Mouse (Mus musculus) cerebellum, adult 11 months (tissue): ENCODE measurements around the gene Mcat.
A peak's percentile ranks its signal among the peaks of the same experiment; 100 is the strongest.

Source experiments
- DNase-seq: peaks from one replicate; pipeline ENCODE4 v3.0.0; 2022

The Mcat gene

DNA sequence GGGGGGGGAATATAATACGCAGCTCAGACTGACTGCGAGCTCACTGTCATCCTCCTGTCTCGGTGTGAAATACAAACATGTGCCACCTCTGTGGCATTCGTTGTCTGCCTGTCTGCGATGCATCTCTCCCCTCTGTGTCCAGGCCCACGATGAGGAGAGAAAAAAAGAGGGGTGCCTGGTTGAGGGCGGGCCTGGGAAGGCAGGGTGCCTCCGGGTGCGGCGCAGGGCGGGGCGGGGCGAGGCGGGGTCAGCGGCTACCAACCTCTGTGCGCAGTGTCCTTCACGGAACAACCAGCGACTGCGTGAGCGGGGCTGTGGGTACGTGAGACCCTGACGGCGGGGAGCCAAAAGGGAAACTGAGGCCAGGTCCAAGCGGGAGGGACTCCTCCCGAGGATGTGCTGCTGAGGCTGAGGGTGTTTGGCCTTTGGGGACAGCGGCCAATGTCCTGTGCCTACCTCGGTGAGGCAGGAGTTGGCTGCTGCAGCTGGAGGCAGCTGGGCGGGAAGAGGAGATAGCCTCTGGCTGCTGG, at the start of gene Mcat, which contains the start of gene Tspo:
Mcat (minus strand) TSS at position 461 of the 530 bp plus-strand sequence.
Tspo (plus strand) TSS at position 266 of the 530 bp plus-strand sequence.
- DNase-seq = no peak

- peak; percentile 69 for DNase-seq
Measured at GRCm38 (mm10) chr15:83607115-83607802, 43.7 kb upstream of the Mcat start.

DNA sequence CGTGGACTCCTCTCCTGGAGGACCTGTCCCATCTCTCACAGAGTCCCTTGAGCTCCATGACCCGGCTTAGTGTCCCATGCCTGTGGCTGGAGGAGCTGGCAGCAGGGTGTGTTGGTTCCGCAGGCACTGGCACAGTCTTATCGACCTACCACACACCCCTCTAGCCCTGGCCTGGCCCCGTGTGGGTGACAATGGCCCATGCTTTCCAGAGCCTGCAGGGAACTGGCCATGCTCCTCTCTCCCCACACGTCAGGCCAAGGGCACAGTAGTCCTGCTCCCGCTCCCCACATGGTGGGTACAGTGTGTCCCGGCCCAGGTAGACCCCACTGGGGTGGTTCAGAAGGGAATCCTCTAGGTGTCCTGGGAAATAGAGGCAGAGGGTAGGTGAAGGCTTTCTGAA, 43.1 kb upstream of the Mcat start:
- no peak for DNase-seq

- DNase-seq = no peak
Measured at GRCm38 (mm10) chr15:83606216-83606615, 42.6 kb upstream of the Mcat start.

DNA sequence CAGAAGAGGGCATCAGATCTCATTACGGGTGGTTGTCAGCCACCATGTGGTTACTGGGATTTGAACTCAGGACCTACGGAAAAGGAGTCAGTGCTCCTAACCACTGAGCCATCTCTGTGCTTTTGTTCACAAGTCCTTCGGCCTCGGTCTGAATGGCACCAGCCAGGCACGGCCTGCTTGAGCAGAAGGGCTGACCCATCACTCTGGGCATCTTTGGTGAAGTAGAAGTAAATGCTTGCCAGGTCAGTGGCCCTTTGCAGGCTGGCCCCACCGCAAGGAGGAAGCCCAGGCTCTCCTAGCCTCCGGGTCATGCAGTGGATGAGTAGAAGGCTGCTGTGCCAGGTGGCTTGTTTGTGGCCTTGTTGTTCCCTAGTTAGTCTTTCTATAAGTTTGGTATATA, 39.8 kb upstream of the Mcat start:
- no peak for DNase-seq

DNA sequence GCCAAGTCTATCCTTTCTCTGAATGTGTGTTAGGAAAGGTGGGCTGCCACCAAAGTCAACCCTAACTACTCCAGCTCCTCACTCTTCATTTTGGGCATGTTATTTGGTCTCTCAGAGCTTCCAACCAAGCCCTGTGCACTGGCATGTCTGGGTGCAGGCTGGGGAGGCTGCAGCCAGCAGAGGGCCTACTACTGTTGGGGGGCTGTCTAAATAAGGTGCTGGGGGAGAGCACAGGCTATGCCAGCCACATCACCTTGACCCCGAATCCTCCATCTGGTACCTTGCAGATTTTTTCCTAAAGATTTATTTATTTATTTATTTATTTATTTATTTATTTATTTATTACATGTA, 39.4 kb upstream of the Mcat start:
- no peak for DNase-seq

- no peak for DNase-seq
Measured at GRCm38 (mm10) chr15:83602372-83603045, 38.9 kb upstream of the Mcat start.

DNA sequence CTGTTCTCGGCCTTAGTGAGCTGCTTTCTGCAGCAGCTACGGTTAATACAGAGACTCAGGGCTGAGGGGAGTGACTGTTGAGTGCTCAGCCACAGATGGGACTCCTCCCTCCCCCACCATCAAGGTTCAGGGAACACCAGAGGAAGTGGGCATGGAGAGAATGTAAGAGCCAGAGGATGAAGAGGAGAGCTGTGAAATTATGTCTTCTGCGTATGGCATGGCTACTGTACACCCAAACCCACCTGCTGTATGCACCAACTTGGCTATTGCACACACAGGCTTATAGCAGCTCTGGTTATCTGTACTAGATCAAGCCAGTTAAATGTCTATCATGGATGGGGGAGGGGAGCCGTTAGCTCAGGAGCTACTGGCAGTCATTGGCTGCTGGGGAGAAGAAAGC, 37.6 kb upstream of the Mcat start:
- DNase-seq = no peak

- DNase-seq = no peak
Measured at GRCm38 (mm10) chr15:83596833-83597232, 33.2 kb upstream of the Mcat start.

DNA sequence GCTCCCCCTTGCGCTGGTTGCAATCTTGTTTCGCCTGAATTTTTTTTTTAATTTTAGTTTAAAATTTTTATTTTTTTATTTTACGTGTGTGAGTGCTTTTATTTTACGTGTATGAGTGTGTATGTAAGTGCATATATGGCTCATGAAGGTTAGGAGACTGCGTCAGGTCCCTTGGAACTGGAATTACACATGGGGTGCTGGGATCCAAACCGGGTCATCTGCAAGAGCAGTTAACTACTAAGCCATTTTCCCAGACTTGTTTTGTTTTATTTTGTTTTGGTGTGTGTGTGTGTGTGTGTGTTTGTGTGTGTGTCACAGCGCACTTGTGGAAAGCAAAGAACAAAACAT, 31.8 kb upstream of the Mcat start:
- no peak for DNase-seq

GRCm38 (mm10) chr15:83594513-83595363, 31.2 kb upstream of the Mcat start, which contains the start of gene Ttll12:
TSS of gene Ttll12 (minus strand) at chr15:83595157.
- DNase-seq = peak; percentile 95

DNA sequence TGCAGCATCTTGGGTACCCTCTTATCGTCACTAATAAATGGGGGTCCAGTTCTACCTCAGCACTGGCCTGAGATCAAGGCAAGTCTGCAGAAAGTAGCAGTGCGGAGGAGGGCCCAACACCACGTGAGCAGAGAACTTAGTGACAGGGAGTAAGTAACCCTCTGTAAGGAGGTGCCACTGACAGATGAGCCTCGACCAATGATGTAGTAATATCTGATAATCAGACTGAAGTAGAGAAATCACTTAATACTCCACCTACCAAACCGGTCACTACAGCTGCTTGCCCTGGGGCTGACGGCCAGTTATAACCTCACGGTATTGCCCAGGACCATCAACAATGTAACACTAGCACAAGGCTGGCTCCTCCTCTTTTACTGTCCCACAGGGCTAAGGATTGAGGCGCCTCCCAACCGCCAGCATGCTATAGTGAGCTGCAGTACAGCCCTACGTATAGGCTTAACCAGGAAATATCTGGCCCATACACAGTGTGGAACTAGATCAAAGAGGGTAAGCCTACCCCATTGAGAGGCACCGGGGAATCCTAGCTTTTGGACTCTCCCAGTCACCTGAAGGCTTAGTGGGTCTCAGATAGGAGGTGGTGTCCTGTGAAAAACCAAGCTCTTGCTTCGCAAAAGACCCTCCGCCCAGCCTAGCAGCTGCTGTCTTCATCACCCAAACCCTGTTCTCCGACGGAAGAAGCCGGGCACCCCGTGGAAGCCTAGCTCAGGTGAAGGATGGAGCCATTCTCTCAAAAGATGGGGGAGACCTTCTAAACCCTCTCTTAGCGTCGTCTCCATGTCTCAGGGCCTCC, 30.3 kb upstream of the Mcat start:
- no peak for DNase-seq

DNA sequence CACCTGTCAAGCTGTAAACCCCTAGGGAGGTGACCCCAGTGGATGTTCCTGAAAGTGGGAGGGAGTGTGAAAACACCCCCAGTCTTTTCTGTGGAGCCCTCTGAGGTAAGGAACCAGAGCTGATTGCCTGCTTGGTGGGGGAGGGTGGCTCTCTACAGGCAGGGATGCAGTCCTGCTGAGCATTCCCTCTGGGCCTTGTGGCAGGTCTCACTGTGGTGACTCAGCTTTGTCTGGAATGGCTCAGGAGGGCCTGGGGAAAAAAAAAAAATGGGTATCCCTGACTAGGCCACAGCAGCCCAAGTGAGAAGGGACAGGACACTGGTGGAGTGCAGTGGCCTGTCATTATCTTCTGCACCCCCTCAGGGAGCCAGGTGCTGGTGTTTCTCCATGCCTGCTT, 29.6 kb upstream of the Mcat start:
- DNase-seq = no peak

GRCm38 (mm10) chr15:83592260-83593188, 28.9 kb upstream of the Mcat start:
- no peak for DNase-seq

DNA sequence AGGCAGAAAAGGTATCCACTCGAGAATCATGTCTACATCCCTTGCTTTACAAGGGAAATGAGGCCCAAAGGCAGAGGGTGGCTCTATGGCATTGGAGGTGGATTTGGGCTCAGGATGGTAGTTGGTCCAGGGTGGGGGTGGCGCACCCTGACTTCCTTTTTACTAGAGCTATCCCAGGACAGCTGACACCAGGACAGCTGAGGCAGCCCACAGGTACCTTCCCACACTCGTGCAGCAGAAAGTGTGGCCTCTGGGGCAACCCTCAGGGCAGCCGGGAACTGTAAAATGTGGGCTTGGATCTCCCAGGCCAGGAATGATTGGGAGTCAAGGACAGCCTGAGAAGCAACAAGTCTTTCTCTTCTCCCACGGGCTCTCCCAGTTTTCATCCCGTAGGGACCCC, 28.2 kb upstream of the Mcat start:
- no peak for DNase-seq

DNA sequence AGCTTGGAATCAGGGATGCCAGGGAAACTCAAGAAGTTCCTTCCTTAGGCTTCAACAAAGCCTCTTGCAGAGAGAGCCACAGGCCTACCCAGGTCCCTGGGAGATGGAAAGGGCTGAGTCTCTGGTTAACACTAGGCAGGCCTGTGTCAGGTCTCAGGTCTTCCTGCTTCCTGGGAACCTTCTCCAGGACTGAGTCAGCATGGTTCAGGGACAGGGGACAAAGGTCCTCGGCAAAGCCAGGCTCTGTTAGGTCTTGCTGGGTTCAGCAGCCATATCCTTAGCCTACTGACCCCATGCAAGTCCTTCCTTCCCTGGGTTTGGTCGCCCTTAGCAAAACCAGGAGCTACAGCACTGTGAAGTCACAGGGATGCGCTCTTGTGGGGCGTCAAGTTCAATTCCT, 27.3 kb upstream of the Mcat start:
- no peak for DNase-seq

DNA sequence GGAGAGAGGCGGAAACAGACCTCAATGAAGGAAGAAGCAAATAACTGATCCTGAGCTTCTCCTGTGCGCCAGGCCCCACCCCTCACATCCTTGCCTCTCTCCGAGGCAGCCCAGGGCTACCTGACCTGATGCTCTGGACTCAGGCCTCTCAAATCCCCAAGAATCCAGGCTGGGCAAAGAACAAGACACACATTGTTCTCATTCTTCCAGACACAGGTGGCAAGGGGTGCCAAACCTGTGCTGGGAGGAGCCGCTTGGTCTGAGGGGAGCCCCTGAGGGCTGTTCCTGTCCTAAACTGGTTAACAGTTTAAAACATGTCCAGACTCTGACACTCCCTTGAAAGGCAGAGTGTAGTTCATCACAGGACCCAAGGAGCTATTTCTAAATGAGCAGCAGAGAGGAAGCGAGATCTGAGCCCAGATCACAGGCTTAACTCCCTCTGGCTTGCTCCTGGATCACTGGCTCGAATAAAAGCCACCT, 21.2 kb upstream of the Mcat start:
- no peak for DNase-seq

GRCm38 (mm10) chr15:83583419-83584156, 20.0 kb upstream of the Mcat start:
- no peak for DNase-seq

- DNase-seq = no peak
Measured at GRCm38 (mm10) chr15:83582931-83583330, 19.3 kb upstream of the Mcat start.

DNA sequence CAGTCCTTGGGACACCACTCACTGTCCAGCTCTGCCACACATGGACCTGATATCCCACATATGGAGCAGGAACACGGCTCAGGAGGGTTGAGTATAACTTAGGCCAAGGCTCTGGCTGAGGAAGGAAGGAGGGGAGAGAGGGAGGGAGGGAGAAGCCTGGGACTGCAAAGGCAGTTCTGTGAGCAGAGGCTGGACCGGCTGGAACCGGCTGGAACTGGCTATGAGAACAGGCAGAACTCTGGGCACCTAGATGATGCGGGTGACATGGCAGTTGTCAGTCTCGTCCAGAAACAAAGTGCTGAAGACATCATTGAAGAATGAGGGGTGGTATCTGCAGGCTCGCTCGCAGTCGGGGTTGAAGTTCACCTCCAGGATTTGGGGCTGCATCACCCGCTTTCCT, 13.1 kb upstream of the Mcat start:
- no peak for DNase-seq

DNA sequence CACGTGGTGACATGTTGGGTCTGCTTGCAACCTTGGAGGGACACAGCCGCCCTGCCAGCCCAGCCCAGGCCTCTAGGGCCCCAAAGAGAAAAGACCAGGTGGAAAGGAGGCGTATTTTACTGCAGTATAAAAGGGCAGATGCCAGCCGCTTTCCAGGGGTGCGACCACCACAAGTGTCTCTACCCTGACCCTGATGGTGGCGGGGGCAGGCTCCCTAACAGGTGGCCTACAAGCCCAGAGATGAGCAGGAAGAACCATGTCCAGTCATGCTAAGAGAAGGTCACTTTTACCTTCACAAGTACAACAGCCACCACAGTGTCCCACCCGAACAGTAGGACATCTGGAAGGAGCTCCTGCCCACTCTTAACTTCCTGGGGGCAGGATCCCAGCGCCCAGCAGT, 12.0 kb upstream of the Mcat start:
- no peak for DNase-seq
